Mouse (Mus musculus): ENCODE results near the gene Mettl1.
"Not testable (repeated sequence)": the region's sequence is repeated elsewhere in the genome, so short reads cannot be mapped to it uniquely, and the experiment has no call there.

Mettl1 gene

GRCm38 (mm10) chr10:127068360-127069038 is 27.3 kb downstream of the Mettl1 start:
- DNase-seq (ENCODE audit: low spot score) = no peak

DNA sequence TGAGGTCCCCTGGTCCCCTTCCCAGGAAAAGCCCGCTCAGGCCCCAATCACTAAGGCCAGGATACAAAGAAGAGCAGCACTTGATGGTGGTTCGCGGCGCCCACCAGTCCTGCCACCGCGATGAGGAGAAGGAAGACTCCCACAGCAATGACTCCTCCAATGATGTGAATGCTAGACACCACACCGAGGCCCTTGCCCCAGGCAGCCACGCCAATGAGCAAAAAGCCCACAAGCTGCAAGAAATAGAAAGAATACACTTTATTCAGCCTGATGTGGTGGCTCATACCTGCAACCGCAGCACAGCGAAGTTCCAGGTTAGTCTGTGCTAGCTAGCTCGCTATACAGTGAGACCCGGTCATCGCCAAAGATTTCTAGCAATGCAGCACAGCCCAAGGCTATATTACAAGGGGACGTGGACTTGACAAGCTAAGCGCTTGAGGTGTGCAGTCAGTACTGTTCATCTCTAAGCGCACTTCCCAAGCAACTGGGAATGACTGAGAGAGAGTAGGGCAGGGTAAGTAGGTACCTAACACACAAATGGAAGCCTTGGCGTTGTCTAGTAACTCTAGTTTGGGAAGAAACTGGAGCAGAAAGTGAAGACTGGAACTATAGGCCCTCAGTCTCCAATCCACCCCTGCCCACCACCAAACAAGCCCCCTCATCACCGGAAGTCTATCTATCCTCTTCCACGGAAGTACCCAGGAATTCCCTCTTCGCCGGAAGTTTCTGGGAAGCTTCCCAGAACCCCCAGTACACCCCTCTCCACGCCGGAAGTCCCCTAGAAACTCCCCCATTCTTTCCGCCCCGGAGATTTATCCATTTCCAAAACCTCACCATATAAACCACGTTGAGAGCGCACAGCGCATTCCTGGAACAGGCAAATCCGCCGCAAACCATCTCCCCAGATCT is 28.3 kb downstream of the Mettl1 start:
- DNase-seq (ENCODE audit: low spot score) = no peak

GRCm38 (mm10) chr10:127070190-127071121 is 29.2 kb downstream of the Mettl1 start, which contains the start of gene Tspan31:
TSS of gene Tspan31 (minus strand) at chr10:127070264.
- DNase-seq (ENCODE audit: low spot score) = peak; percentile 62

DNA sequence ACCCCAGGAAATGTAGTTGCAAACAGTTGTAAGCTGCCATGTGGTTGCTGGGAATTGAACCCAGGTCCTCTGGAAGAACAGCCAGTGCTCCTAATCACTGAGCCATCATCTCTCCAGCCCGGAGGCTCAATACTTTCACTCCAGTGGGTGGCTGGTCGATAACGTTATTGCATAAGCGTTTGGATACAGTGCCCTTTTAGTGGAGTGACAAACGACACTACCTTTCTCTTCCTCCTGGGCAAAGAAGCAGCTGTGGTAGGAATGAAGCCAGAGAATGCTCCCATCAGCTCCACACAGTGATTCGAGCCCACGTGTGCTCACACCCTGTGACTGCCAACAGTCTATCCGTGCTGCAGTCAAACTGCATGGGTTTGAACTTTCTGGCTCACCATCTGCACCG is 30.0 kb downstream of the Mettl1 start:
- no peak for DNase-seq (ENCODE audit: low spot score)

- not testable (repeated sequence) for DNase-seq (ENCODE audit: low spot score)
Measured at GRCm38 (mm10) chr10:127072270-127072669, 31.1 kb downstream of the Mettl1 start.

- DNase-seq (ENCODE audit: low spot score) = not testable (repeated sequence)
Measured at GRCm38 (mm10) chr10:127072969-127073368, 31.8 kb downstream of the Mettl1 start.

DNA sequence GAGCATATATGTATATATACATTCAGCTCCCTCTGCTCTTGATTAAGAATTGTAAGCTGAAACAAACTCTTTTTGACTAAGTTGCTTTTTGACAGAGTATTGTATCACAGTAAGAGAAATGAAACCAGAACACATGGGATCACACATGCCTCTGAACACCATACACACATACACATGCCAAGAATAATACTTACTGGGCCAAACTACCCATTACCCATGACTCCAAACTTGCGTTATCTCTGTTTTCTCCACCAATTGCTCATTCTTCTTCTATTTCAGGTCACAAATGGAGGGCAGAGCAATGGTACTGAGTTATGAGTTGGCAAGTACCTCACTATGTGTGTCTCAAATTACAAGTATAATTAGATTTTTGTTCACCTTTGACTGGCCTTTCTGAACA is 32.8 kb downstream of the Mettl1 start:
- DNase-seq (ENCODE audit: low spot score) = no peak

GRCm38 (mm10) chr10:127075080-127075479 is 33.9 kb downstream of the Mettl1 start, which contains the start of gene Agap2:
TSS of gene Agap2 (plus strand) at chr10:127075284.
- DNase-seq (ENCODE audit: low spot score) = peak; percentile 86

- no peak for DNase-seq (ENCODE audit: low spot score)
Measured at GRCm38 (mm10) chr10:127075651-127076050, 34.4 kb downstream of the Mettl1 start.

DNA sequence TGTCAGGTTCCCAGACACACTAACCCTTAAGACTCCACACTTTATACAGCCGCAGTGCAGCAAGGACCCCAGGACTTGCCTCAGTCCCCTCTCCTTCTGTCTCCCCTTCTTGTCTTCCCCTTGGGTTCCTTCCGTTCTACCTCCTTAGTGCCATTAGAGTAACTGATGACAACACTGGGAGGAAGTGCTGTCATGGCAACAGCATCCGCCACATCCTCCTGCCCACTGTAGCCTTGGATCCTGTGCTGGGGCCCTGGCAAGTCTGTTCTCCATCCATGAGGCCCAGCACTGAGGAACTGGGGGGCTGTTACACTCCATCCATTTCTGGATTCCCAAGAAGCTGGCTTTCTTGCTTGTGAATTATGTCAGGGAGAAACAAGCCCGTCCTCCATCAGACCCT is 34.9 kb downstream of the Mettl1 start:
- DNase-seq (ENCODE audit: low spot score) = peak; percentile 85

DNA sequence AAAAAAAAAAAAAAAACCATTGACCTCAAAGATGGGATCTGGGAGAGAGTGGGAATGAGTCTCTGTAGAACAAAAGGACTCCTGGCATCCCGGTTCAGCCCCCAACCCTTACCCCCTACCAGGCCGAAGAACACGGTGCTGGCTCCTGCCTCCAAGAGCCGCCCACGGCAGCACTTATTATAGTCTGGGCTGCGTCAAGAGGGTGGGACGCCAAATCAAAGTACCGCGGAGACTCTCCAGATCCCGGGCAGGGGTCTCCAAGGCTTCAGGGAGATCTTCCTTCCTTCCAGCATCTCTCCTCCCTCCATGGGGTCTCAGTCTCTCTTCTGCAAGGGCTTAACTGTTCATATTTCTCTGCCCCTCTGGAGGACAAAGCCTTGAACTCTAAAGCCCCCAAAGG is 36.3 kb downstream of the Mettl1 start:
- no peak for DNase-seq (ENCODE audit: low spot score)

- no peak for DNase-seq (ENCODE audit: low spot score)
Measured at GRCm38 (mm10) chr10:127078001-127078676, 36.9 kb downstream of the Mettl1 start.

- no peak for DNase-seq (ENCODE audit: low spot score)
Measured at GRCm38 (mm10) chr10:127078677-127079575, 37.7 kb downstream of the Mettl1 start.

- DNase-seq (ENCODE audit: low spot score) = no peak
Measured at GRCm38 (mm10) chr10:127079665-127080391, 38.6 kb downstream of the Mettl1 start.

GRCm38 (mm10) chr10:127080901-127081780 is 39.9 kb downstream of the Mettl1 start:
- no peak for DNase-seq (ENCODE audit: low spot score)

GRCm38 (mm10) chr10:127081996-127082620 is 40.9 kb downstream of the Mettl1 start:
- no peak for DNase-seq (ENCODE audit: low spot score)

- no peak for DNase-seq (ENCODE audit: low spot score)
Measured at GRCm38 (mm10) chr10:127083292-127083914, 42.2 kb downstream of the Mettl1 start.

GRCm38 (mm10) chr10:127083915-127084306 is 42.7 kb downstream of the Mettl1 start:
- DNase-seq (ENCODE audit: low spot score) = no peak
